Comparison of ENCODE assay signal across 7 mouse cellular contexts in the genomic region with DNA sequence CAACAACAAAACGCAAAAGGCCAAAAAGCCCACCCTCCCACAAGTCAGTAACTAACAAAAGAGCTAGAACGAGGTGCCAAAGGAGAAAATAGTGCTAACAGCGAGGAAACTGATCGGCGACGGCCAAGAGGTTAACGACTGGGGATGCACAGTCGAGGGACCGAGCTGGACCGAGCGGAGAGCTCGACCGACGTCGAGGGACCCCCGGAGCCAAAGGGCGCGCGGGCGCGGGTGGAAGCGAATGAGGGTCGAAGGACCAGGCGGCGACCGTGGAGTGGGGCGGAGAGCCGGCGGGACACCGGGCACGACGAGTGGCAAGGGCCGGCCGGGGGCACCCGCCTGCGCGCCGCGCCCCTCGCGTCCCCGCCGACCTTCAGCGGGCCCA. TPM values are rescaled to one million over a fixed set of nuclear protein-coding genes. Genes with fewer than 3 reads are reported as not detected.
A peak's percentile ranks its signal among the peaks of the same experiment; 100 is the strongest.
DNase-seq lines count a peak whose midpoint lies in the region; ATAC-seq and TF ChIP-seq lines count a peak whose summit lies in the region.

No protein-coding gene starts in this region.

- H3K36me3 ChIP-seq in lung, postnatal 0 days (ENCODE audit: insufficient read depth, low read length): no peaks in the 10 kb centered on the region
- no peaks in the 10 kb centered on the region for H3K36me3 ChIP-seq in embryonic facial prominence, embryonic 14.5 days (ENCODE audit: control insufficient read depth, insufficient read depth, low read length)
- H3K36me3 ChIP-seq in intestine, postnatal 0 days (ENCODE audit: control insufficient read depth, insufficient read depth): no peaks in the 10 kb centered on the region
- no peaks in the 10 kb centered on the region for H3K36me3 ChIP-seq in neural tube, embryonic 11.5 days (ENCODE audit: control insufficient read depth, insufficient read depth, low read length)

- no peak for ATAC-seq in lung, postnatal 0 days
- ATAC-seq in embryonic facial prominence, embryonic 14.5 days (ENCODE audit: low read depth): no peak
- no peak for ATAC-seq in intestine, postnatal 0 days
- ATAC-seq in neural tube, embryonic 11.5 days (ENCODE audit: insufficient read depth, low FRiP score, low TSS enrichment): peak; percentile 58; the same call in 1 of the 2 replicates

- peak overlapping the region; percentile 88 for H3K4me2 ChIP-seq in lung, postnatal 0 days (replicated peaks; ENCODE audit: low read depth, low read length)
- peak overlapping the region; percentile 59 for H3K4me2 ChIP-seq in embryonic facial prominence, embryonic 14.5 days (ENCODE audit: low read depth, low read length)
- H3K4me2 ChIP-seq in intestine, postnatal 0 days (replicated peaks; ENCODE audit: low read depth): peak overlapping the region; percentile 73
- peak overlapping the region; percentile 64 for H3K4me2 ChIP-seq in neural tube, embryonic 11.5 days (ENCODE audit: low read depth)

- no peak for TF ChIP-seq CTCF in lung, postnatal 0 days (IDR thresholded peaks at IDR 0.05)
- no peak for TF ChIP-seq CTCF in intestine, postnatal 0 days (IDR thresholded peaks at IDR 0.05; ENCODE audit: low read depth)

- WGBS in lung, postnatal 0 days: 0% methylated on average over 30 of the region's 44 CpGs
- WGBS in embryonic facial prominence, embryonic 14.5 days: under 1% methylated on average over 24 of the region's 44 CpGs
- under 1% methylated on average over 43 of the region's 44 CpGs for WGBS in intestine, postnatal 0 days
- WGBS in neural tube, embryonic 11.5 days: 1% methylated on average over 34 of the region's 44 CpGs

- no peaks in the 10 kb centered on the region for H3K4me1 ChIP-seq in lung, postnatal 0 days (ENCODE audit: insufficient read depth, low read depth, low read length)
- peaks cover 15% of the 10 kb centered on the region for H3K4me1 ChIP-seq in embryonic facial prominence, embryonic 14.5 days (ENCODE audit: control insufficient read depth, insufficient read depth, low read length)
- no peaks in the 10 kb centered on the region for H3K4me1 ChIP-seq in intestine, postnatal 0 days (replicated peaks; ENCODE audit: control insufficient read depth, insufficient read depth, low read length)
- H3K4me1 ChIP-seq in neural tube, embryonic 11.5 days (ENCODE audit: control insufficient read depth, insufficient read depth, low read length): no peaks in the 10 kb centered on the region

- intact Hi-C loops in left cerebral cortex, postnatal 10 days (cut with DNase I): no loop called here

- H3K27me3 ChIP-seq in lung, postnatal 0 days (replicated peaks; ENCODE audit: insufficient read depth, low read length): no peaks in the 10 kb centered on the region
- H3K27me3 ChIP-seq in embryonic facial prominence, embryonic 14.5 days (replicated peaks; ENCODE audit: control insufficient read depth, insufficient read depth, low read length): no peaks in the 10 kb centered on the region
- H3K27me3 ChIP-seq in intestine, postnatal 0 days (replicated peaks; ENCODE audit: control insufficient read depth, insufficient read depth, low read length): no peaks in the 10 kb centered on the region
- no peaks in the 10 kb centered on the region for H3K27me3 ChIP-seq in neural tube, embryonic 11.5 days (ENCODE audit: control insufficient read depth, insufficient read depth, low read length)

- peak overlapping the region; percentile 77 for H3K9ac ChIP-seq in lung, postnatal 0 days (replicated peaks; ENCODE audit: low read depth)
- H3K9ac ChIP-seq in embryonic facial prominence, embryonic 14.5 days (ENCODE audit: low read depth, low read length): peak overlapping the region; percentile 94
- peak overlapping the region; percentile 96 for H3K9ac ChIP-seq in intestine, postnatal 0 days (ENCODE audit: low read depth, low read length)
- peak overlapping the region; percentile 89 for H3K9ac ChIP-seq in neural tube, embryonic 11.5 days (ENCODE audit: low read length)

- no peak for DNase-seq in lung, postnatal 0 days (ENCODE audit: low spot score)
- no peak for DNase-seq in lung, postnatal 36 days
- no peak for DNase-seq in embryonic facial prominence, embryonic 14.5 days (ENCODE audit: low spot score)
- no peak for DNase-seq in neural tube, embryonic 11.5 days (ENCODE audit: low spot score)
- no peak for DNase-seq in left cerebral cortex, postnatal 10 days (ENCODE audit: extremely low spot score in 1 of 2, low spot score in 2 of 2)
- DNase-seq in spleen, postnatal 36 days (ENCODE audit: low spot score in 2 of 2): no peak

- H3K9me3 ChIP-seq in lung, postnatal 0 days (ENCODE audit: low read length): no peaks in the 10 kb centered on the region
- no peaks in the 10 kb centered on the region for H3K9me3 ChIP-seq in embryonic facial prominence, embryonic 14.5 days (ENCODE audit: control insufficient read depth, low read length)
- H3K9me3 ChIP-seq in intestine, postnatal 0 days (ENCODE audit: control insufficient read depth): no peaks in the 10 kb centered on the region
- no peaks in the 10 kb centered on the region for H3K9me3 ChIP-seq in neural tube, embryonic 11.5 days (ENCODE audit: control insufficient read depth, low read length)

- peak overlapping the region; percentile 87 for H3K27ac ChIP-seq in lung, postnatal 0 days (ENCODE audit: low read length)
- peak overlapping the region; percentile 80 for H3K27ac ChIP-seq in embryonic facial prominence, embryonic 14.5 days (replicated peaks; ENCODE audit: low read depth, low read length)
- peak overlapping the region; percentile 92 for H3K27ac ChIP-seq in intestine, postnatal 0 days (ENCODE audit: low read depth, low read length)
- peak overlapping the region; percentile 90 for H3K27ac ChIP-seq in neural tube, embryonic 11.5 days (ENCODE audit: low read depth, low read length)

- peak overlapping the region; percentile 91 for H3K4me3 ChIP-seq in lung, postnatal 0 days (ENCODE audit: low read depth, low read length)
- peak overlapping the region; percentile 89 for H3K4me3 ChIP-seq in embryonic facial prominence, embryonic 14.5 days (ENCODE audit: low read depth, low read length)
- H3K4me3 ChIP-seq in intestine, postnatal 0 days (ENCODE audit: low read depth, low read length): peak overlapping the region; percentile 88
- peak overlapping the region; percentile 93 for H3K4me3 ChIP-seq in neural tube, embryonic 11.5 days (ENCODE audit: low read depth, low read length)

- no peak for TF ChIP-seq EP300 in lung, postnatal 0 days (IDR thresholded peaks at IDR 0.05)

RNA-seq across cellular contexts. Expression of gene Fam135a, which starts 0.6 kb away (rescaled TPM):
- 15.2 and 16.6 TPM in 2 replicates for polyA plus RNA-seq in lung, postnatal 0 days (2015; fragmentation: Nextera tagmentation; extraction: Ambion mirVana)
- 25.5 and 27.8 TPM in 2 replicates for polyA plus RNA-seq in embryonic facial prominence, embryonic 14.5 days (2014; fragmentation: Nextera tagmentation; extraction: Ambion mirVana)
- polyA plus RNA-seq in intestine, postnatal 0 days (2015; fragmentation: Nextera tagmentation; extraction: Ambion mirVana): 20.8 and 25.0 TPM in 2 replicates
- 40.3 and 41.9 TPM in 2 replicates for polyA plus RNA-seq in neural tube, embryonic 11.5 days (2014; fragmentation: Nextera tagmentation; extraction: Ambion mirVana)
- 10 to 100 TPM; 36.3 to 37.5 TPM for total RNA-seq in left cerebral cortex, postnatal 10 days (2021)
